Mouse (Mus musculus) kidney, embryonic 14.5 days (tissue): ENCODE measurements at regions not wholly inside any gene's neighbourhood (a gene's known extent, or its start where the extent isn't known, plus 50 kb on each side); places are given as distances from the start of the nearest gene placed in this dataset.
A peak's percentile ranks its signal among the peaks of the same experiment; 100 is the strongest.

Experiments
- ATAC-seq: fragments of 200-750 bp; cut with Nextera tagmentation; 2 replicates; pipeline ENCODE4 v1.8.0; 2017; ENCODE audit warnings: moderate number of reproducible peaks, mild to moderate bottlenecking, moderate TSS enrichment, moderate library complexity; ENCODE audit not compliant: low FRiP score, low TSS enrichment
- H3K27ac ChIP-seq: fragments of 300-500 bp; sonication (generic); 2 replicates; pipeline ENCODE4 v1.5.1; 2014; ENCODE audit warnings: low read depth, mild to moderate bottlenecking, low read length, moderate library complexity, mixed read lengths
- H3K27me3 ChIP-seq: fragments of 300-500 bp; sonication (generic); 2 replicates; pipeline ENCODE4 v1.6.1; 2014; ENCODE audit warnings: mild to moderate bottlenecking, low read length; ENCODE audit not compliant: control insufficient read depth, insufficient read depth
- H3K36me3 ChIP-seq: fragments of 300-500 bp; sonication (generic); 2 replicates; pipeline ENCODE4 v1.6.1; 2014; ENCODE audit warnings: low read length, mixed read lengths; ENCODE audit not compliant: control insufficient read depth, insufficient read depth
- H3K4me1 ChIP-seq: fragments of 300-500 bp; sonication (generic); 2 replicates; pipeline ENCODE4 v1.6.1; 2014; ENCODE audit warnings: low read length, mixed read lengths; ENCODE audit not compliant: control insufficient read depth, insufficient read depth
- H3K4me2 ChIP-seq: fragments of 300-500 bp; sonication (generic); replicated peaks from 2 replicates; pipeline ENCODE4 v1.6.1; 2014; ENCODE audit warnings: low read depth, mild to moderate bottlenecking, low read length
- H3K4me3 ChIP-seq: fragments of 300-500 bp; sonication (generic); 2 replicates; pipeline ENCODE4 v1.5.1; 2014; ENCODE audit warnings: mild to moderate bottlenecking, low read length
- H3K9ac ChIP-seq: fragments of 300-500 bp; sonication (generic); 2 replicates; pipeline ENCODE4 v1.6.1; 2014; ENCODE audit warnings: low read depth, mild to moderate bottlenecking, low read length, moderate library complexity
- H3K9me3 ChIP-seq: fragments of 300-500 bp; sonication (generic); 2 replicates; pipeline ENCODE4 v1.6.1; 2016; ENCODE audit warnings: low read length; ENCODE audit not compliant: control insufficient read depth
- WGBS: fragments of 180-500 bp; shearing (Covaris S2); extraction: QIAGEN DNeasy Blood & Tissue Kit; methylation state at CpG from one replicate; pipeline ENCODE4 v1.1.7; 2014; 5-methylcytosine and 5-hydroxymethylcytosine counted together

- Histone ChIP-seq H3K4me2 (no peak overlapping the region), H3K4me1 (no peaks in the 10 kb centered on the region), H3K27me3 (peaks cover 12% of the 10 kb centered on the region; the same call in 1 of the 2 replicates), H3K9ac (no peak overlapping the region), H3K4me3 (no peak overlapping the region), H3K27ac (no peak overlapping the region), H3K36me3 (no peaks in the 10 kb centered on the region), H3K9me3 (no peaks in the 10 kb centered on the region)
- WGBS = 47% methylated on average over 8 of the region's 9 CpGs
- no peak for ATAC-seq
Observed at GRCm38 (mm10) chr13:58476033-58476830, 73.1 kb upstream of the Hnrnpk start.

GRCm38 (mm10) chr13:58475495-58475894 lies 72.4 kb upstream of the Hnrnpk start:
- H3K9me3 ChIP-seq = no peaks in the 10 kb centered on the region

GRCm38 (mm10) chr13:58472455-58472854 lies 69.3 kb upstream of the Hnrnpk start:
- no peak overlapping the region for H3K4me3 ChIP-seq
- ATAC-seq = no peak
- no peaks in the 10 kb centered on the region for H3K4me1 ChIP-seq
- no peak overlapping the region for H3K4me2 ChIP-seq
- no peaks in the 10 kb centered on the region for H3K9me3 ChIP-seq
- 86% methylated on average over 14 of the region's 14 CpGs for WGBS
- H3K27me3 ChIP-seq = peaks cover 20% of the 10 kb centered on the region; the same call in 1 of the 2 replicates
- H3K9ac ChIP-seq = no peak overlapping the region
- H3K36me3 ChIP-seq = no peaks in the 10 kb centered on the region
- no peak overlapping the region for H3K27ac ChIP-seq

More at GRCm38 (mm10) chr13:58475495-58475894, 72.4 kb upstream of the Hnrnpk start:
- Histone ChIP-seq H3K36me3 (no peaks in the 10 kb centered on the region), H3K4me1 (no peaks in the 10 kb centered on the region), H3K27me3 (peaks cover 17% of the 10 kb centered on the region; the same call in 1 of the 2 replicates), H3K9ac (no peak overlapping the region), H3K4me2 (no peak overlapping the region), H3K4me3 (no peak overlapping the region), H3K27ac (no peak overlapping the region)
- ATAC-seq = no peak
- 49% methylated on average over 6 of the region's 6 CpGs for WGBS

GRCm38 (mm10) chr13:58471704-58472103 lies 68.6 kb upstream of the Hnrnpk start:
- peak overlapping the region; percentile 29 for H3K4me3 ChIP-seq
- no peak overlapping the region for H3K9ac ChIP-seq
- 11% methylated on average over 16 of the region's 16 CpGs for WGBS
- ATAC-seq = no peak
- no peak overlapping the region for H3K27ac ChIP-seq
- peaks cover 20% of the 10 kb centered on the region; the same call in 1 of the 2 replicates for H3K27me3 ChIP-seq
- H3K4me2 ChIP-seq = peak overlapping the region; percentile 48
- H3K36me3 ChIP-seq = no peaks in the 10 kb centered on the region
- H3K9me3 ChIP-seq = no peaks in the 10 kb centered on the region
- H3K4me1 ChIP-seq = no peaks in the 10 kb centered on the region

- H3K4me1 ChIP-seq = no peaks in the 10 kb centered on the region
- no peak for ATAC-seq
- no peaks in the 10 kb centered on the region for H3K9me3 ChIP-seq
- H3K36me3 ChIP-seq = no peaks in the 10 kb centered on the region
- WGBS = 23% methylated on average over 6 of the region's 6 CpGs
- peaks cover 20% of the 10 kb centered on the region; the same call in 1 of the 2 replicates for H3K27me3 ChIP-seq
- no peak overlapping the region for H3K27ac ChIP-seq
- no peak overlapping the region for H3K9ac ChIP-seq
- H3K4me2 ChIP-seq = no peak overlapping the region
- no peak overlapping the region for H3K4me3 ChIP-seq
Observed at GRCm38 (mm10) chr13:58469731-58470130, 66.6 kb upstream of the Hnrnpk start.

GRCm38 (mm10) chr13:58467097-58467642 lies 64.0 kb upstream of the Hnrnpk start:
- 87% methylated on average over 10 of the region's 10 CpGs for WGBS
- Histone ChIP-seq H3K9ac (no peak overlapping the region), H3K9me3 (no peaks in the 10 kb centered on the region), H3K4me3 (no peak overlapping the region), H3K27ac (no peak overlapping the region), H3K4me1 (no peaks in the 10 kb centered on the region), H3K4me2 (no peak overlapping the region), H3K27me3 (peaks cover 16% of the 10 kb centered on the region; the same call in 1 of the 2 replicates), H3K36me3 (no peaks in the 10 kb centered on the region)
- no peak for ATAC-seq

GRCm38 (mm10) chr13:58465206-58466104 lies 62.3 kb upstream of the Hnrnpk start:
- 83% methylated on average over 13 of the region's 13 CpGs for WGBS
- H3K9ac ChIP-seq = no peak overlapping the region
- no peaks in the 10 kb centered on the region for H3K4me1 ChIP-seq
- H3K27me3 ChIP-seq = peaks cover 3% of the 10 kb centered on the region; the same call in 1 of the 2 replicates
- ATAC-seq = no peak
- H3K4me2 ChIP-seq = no peak overlapping the region
- no peak overlapping the region for H3K4me3 ChIP-seq
- H3K36me3 ChIP-seq = no peaks in the 10 kb centered on the region
- no peak overlapping the region for H3K27ac ChIP-seq
- no peaks in the 10 kb centered on the region for H3K9me3 ChIP-seq
